Mouse (Mus musculus): ENCODE results near the gene Cadm1. TPM values are rescaled to one million over a fixed set of nuclear protein-coding genes. Genes with fewer than 3 reads are reported as not detected.

Gene Cadm1
- polyA plus RNA-seq, 1 experiment from 2014 or later, result 101 TPM

- DNase-seq (ENCODE audit: extremely low spot score, low spot score), result no peak
- Histone ChIP-seq H3K9me3 (no peaks in the 10 kb centered on the region), H3K4me1 (peaks cover 63% of the 10 kb centered on the region), H3K27me3 (ENCODE audit: poor library complexity, severe bottlenecking) (peaks cover 20% of the 10 kb centered on the region), H3K27ac (peak overlapping the region; percentile 16; the same call in 1 of the 2 replicates), H3K4me3 (no peak overlapping the region), H3K36me3 (replicated peaks) (peaks cover 22% of the 10 kb centered on the region)
- WGBS, result 61% methylated on average over 4 of the region's 4 CpGs
These were observed 295.7 kb downstream of the Cadm1 start for GRCm38 (mm10) chr9:47825668-47826067.

GRCm38 (mm10) chr9:47828762-47829161, 298.8 kb downstream of the Cadm1 start:
- WGBS, result 6% methylated on average over 13 of the region's 13 CpGs
- DNase-seq (ENCODE audit: extremely low spot score, low spot score), result no peak
- Histone ChIP-seq H3K4me1 (peaks cover 72% of the 10 kb centered on the region), H3K27me3 (ENCODE audit: poor library complexity, severe bottlenecking) (peaks cover 28% of the 10 kb centered on the region), H3K27ac (peak overlapping the region; percentile 40; the same call in 1 of the 2 replicates), H3K4me3 (peak overlapping the region; percentile 34), H3K9me3 (no peaks in the 10 kb centered on the region), H3K36me3 (replicated peaks) (peaks cover 10% of the 10 kb centered on the region)

- Histone ChIP-seq H3K27ac (peak overlapping the region; percentile 40; the same call in 1 of the 2 replicates), H3K9me3 (no peaks in the 10 kb centered on the region), H3K27me3 (ENCODE audit: poor library complexity, severe bottlenecking) (peaks cover 28% of the 10 kb centered on the region), H3K36me3 (replicated peaks) (peaks cover 8% of the 10 kb centered on the region), H3K4me1 (peaks cover 70% of the 10 kb centered on the region), H3K4me3 (peak overlapping the region; percentile 34)
- 61% methylated on average over 10 of the region's 10 CpGs for WGBS
- DNase-seq (ENCODE audit: extremely low spot score, low spot score), result no peak
These were observed 299.2 kb downstream of the Cadm1 start for GRCm38 (mm10) chr9:47829204-47829603.

GRCm38 (mm10) chr9:47829846-47830245, 299.9 kb downstream of the Cadm1 start:
- H3K27ac ChIP-seq, result no peak overlapping the region
- DNase-seq (ENCODE audit: extremely low spot score, low spot score), result no peak
- no peaks in the 10 kb centered on the region for H3K9me3 ChIP-seq
- 61% methylated on average over 4 of the region's 4 CpGs for WGBS
- H3K4me1 ChIP-seq, result peaks cover 64% of the 10 kb centered on the region
- no peak overlapping the region for H3K4me3 ChIP-seq
- peaks cover 2% of the 10 kb centered on the region; the same call in 1 of the 2 replicates for H3K36me3 ChIP-seq (replicated peaks)
- peaks cover 28% of the 10 kb centered on the region for H3K27me3 ChIP-seq (ENCODE audit: poor library complexity, severe bottlenecking)

- Histone ChIP-seq H3K4me3 (no peak overlapping the region), H3K27me3 (ENCODE audit: poor library complexity, severe bottlenecking) (peaks cover 37% of the 10 kb centered on the region), H3K36me3 (replicated peaks) (no peaks in the 10 kb centered on the region; the same call in 1 of the 2 replicates), H3K9me3 (no peaks in the 10 kb centered on the region), H3K4me1 (peaks cover 49% of the 10 kb centered on the region), H3K27ac (no peak overlapping the region)
- WGBS, result 79% methylated on average over 4 of the region's 4 CpGs
- no peak for DNase-seq (ENCODE audit: extremely low spot score, low spot score)
These were observed 301.4 kb downstream of the Cadm1 start for GRCm38 (mm10) chr9:47831412-47831811.

GRCm38 (mm10) chr9:47838170-47838569, 308.2 kb downstream of the Cadm1 start:
- no peaks in the 10 kb centered on the region for H3K36me3 ChIP-seq (replicated peaks)
- H3K4me1 ChIP-seq, result peaks cover 32% of the 10 kb centered on the region
- H3K27ac ChIP-seq, result no peak overlapping the region
- DNase-seq (ENCODE audit: extremely low spot score, low spot score), result no peak
- WGBS, result 8% methylated on average over 8 of the region's 8 CpGs
- no peak overlapping the region for H3K4me3 ChIP-seq
- no peaks in the 10 kb centered on the region for H3K9me3 ChIP-seq
- peaks cover 51% of the 10 kb centered on the region for H3K27me3 ChIP-seq (ENCODE audit: poor library complexity, severe bottlenecking)

- no peak for DNase-seq (ENCODE audit: extremely low spot score, low spot score)
- H3K27ac ChIP-seq, result peak overlapping the region; percentile 54; the same call in 1 of the 2 replicates
- H3K27me3 ChIP-seq (ENCODE audit: poor library complexity, severe bottlenecking), result peaks cover 55% of the 10 kb centered on the region
- H3K4me3 ChIP-seq, result no peak overlapping the region
- H3K9me3 ChIP-seq, result no peaks in the 10 kb centered on the region
- H3K4me1 ChIP-seq, result peaks cover 32% of the 10 kb centered on the region
- 21% methylated on average over 15 of the region's 15 CpGs for WGBS
- H3K36me3 ChIP-seq (replicated peaks), result no peaks in the 10 kb centered on the region
These were observed 309.1 kb downstream of the Cadm1 start for GRCm38 (mm10) chr9:47838890-47839691.

GRCm38 (mm10) chr9:47839692-47840025, 309.7 kb downstream of the Cadm1 start:
- H3K27ac ChIP-seq, result peak overlapping the region; percentile 54; the same call in 1 of the 2 replicates
- peaks cover 5% of the 10 kb centered on the region for H3K36me3 ChIP-seq (replicated peaks)
- 67% methylated on average over 10 of the region's 10 CpGs for WGBS

GRCm38 (mm10) chr9:47843328-47843727, 313.4 kb downstream of the Cadm1 start:
- no peak for DNase-seq (ENCODE audit: extremely low spot score, low spot score)
- no peaks in the 10 kb centered on the region for H3K9me3 ChIP-seq
- H3K36me3 ChIP-seq (replicated peaks), result peaks cover 10% of the 10 kb centered on the region
- no peak overlapping the region for H3K27ac ChIP-seq
- H3K4me3 ChIP-seq, result no peak overlapping the region
- H3K4me1 ChIP-seq, result peaks cover 54% of the 10 kb centered on the region
- 83% methylated on average over 6 of the region's 6 CpGs for WGBS
- H3K27me3 ChIP-seq (ENCODE audit: poor library complexity, severe bottlenecking), result peaks cover 58% of the 10 kb centered on the region

More at GRCm38 (mm10) chr9:47839692-47840025, 309.7 kb downstream of the Cadm1 start:
- H3K27me3 ChIP-seq (ENCODE audit: poor library complexity, severe bottlenecking), result peaks cover 61% of the 10 kb centered on the region
- no peak overlapping the region for H3K4me3 ChIP-seq
- DNase-seq (ENCODE audit: extremely low spot score, low spot score), result no peak
- H3K9me3 ChIP-seq, result no peaks in the 10 kb centered on the region
- H3K4me1 ChIP-seq, result peaks cover 32% of the 10 kb centered on the region

- Histone ChIP-seq H3K4me3 (no peak overlapping the region), H3K36me3 (replicated peaks) (peaks cover 10% of the 10 kb centered on the region), H3K27me3 (ENCODE audit: poor library complexity, severe bottlenecking) (peaks cover 49% of the 10 kb centered on the region), H3K9me3 (no peaks in the 10 kb centered on the region), H3K4me1 (peaks cover 52% of the 10 kb centered on the region), H3K27ac (no peak overlapping the region)
- WGBS, result 66% methylated on average over 10 of the region's 10 CpGs
- peak; percentile 26 for DNase-seq (ENCODE audit: extremely low spot score, low spot score)
These were observed 316.3 kb downstream of the Cadm1 start for GRCm38 (mm10) chr9:47846275-47846674.

- peaks cover 43% of the 10 kb centered on the region for H3K27me3 ChIP-seq (ENCODE audit: poor library complexity, severe bottlenecking)
- H3K4me3 ChIP-seq, result no peak overlapping the region
- H3K9me3 ChIP-seq, result no peaks in the 10 kb centered on the region
- DNase-seq (ENCODE audit: extremely low spot score, low spot score), result no peak
- peaks cover 57% of the 10 kb centered on the region for H3K4me1 ChIP-seq
- peaks cover 10% of the 10 kb centered on the region for H3K36me3 ChIP-seq (replicated peaks)
- WGBS, result 87% methylated on average over 6 of the region's 6 CpGs
- H3K27ac ChIP-seq, result no peak overlapping the region
These were observed 317.0 kb downstream of the Cadm1 start for GRCm38 (mm10) chr9:47846926-47847325.

GRCm38 (mm10) chr9:47847797-47848196, 317.8 kb downstream of the Cadm1 start:
- H3K27ac ChIP-seq, result peak overlapping the region; percentile 44; the same call in 1 of the 2 replicates
- 11% methylated on average over 4 of the region's 4 CpGs for WGBS
- peaks cover 42% of the 10 kb centered on the region for H3K27me3 ChIP-seq (ENCODE audit: poor library complexity, severe bottlenecking)
- peaks cover 55% of the 10 kb centered on the region for H3K4me1 ChIP-seq
- no peak overlapping the region for H3K4me3 ChIP-seq
- H3K36me3 ChIP-seq (replicated peaks), result peaks cover 10% of the 10 kb centered on the region
- DNase-seq (ENCODE audit: extremely low spot score, low spot score), result no peak
- no peaks in the 10 kb centered on the region for H3K9me3 ChIP-seq

GRCm38 (mm10) chr9:47848745-47849144, 318.8 kb downstream of the Cadm1 start:
- peaks cover 34% of the 10 kb centered on the region for H3K27me3 ChIP-seq (ENCODE audit: poor library complexity, severe bottlenecking)
- WGBS, result 29% methylated on average over 5 of the region's 5 CpGs
- no peak overlapping the region for H3K4me3 ChIP-seq
- peaks cover 52% of the 10 kb centered on the region for H3K4me1 ChIP-seq
- no peaks in the 10 kb centered on the region for H3K9me3 ChIP-seq
- peak overlapping the region; percentile 59 for H3K27ac ChIP-seq
- peaks cover 14% of the 10 kb centered on the region for H3K36me3 ChIP-seq (replicated peaks)
- no peak for DNase-seq (ENCODE audit: extremely low spot score, low spot score)
